Mouse (Mus musculus): ENCODE results near the gene Exoc6. TPM values are rescaled to one million over a fixed set of nuclear protein-coding genes. Genes with fewer than 3 reads are reported as not detected.
A peak's percentile ranks its signal among the peaks of the same experiment; 100 is the strongest.
"Not testable (repeated sequence)": the region's sequence is repeated elsewhere in the genome, so short reads cannot be mapped to it uniquely, and the experiment has no call there.

The Exoc6 gene
- total and polyA plus RNA-seq, 3 experiments: 13.8 to 34.2 (median 29.8) TPM

GRCm38 (mm10) chr19:37551040-37551566 is 885 bp downstream of the Exoc6 start:
- intact Hi-C loops (cut with DNase I): no loop called here
- peaks cover 6% of the 10 kb centered on the region for H3K36me3 ChIP-seq (ENCODE audit: control insufficient read depth, insufficient read depth, low read length)
- H3K4me3 ChIP-seq: peak overlapping the region; percentile 76
- H3K27me3 ChIP-seq (ENCODE audit: control insufficient read depth, insufficient read depth, low read length): no peaks in the 10 kb centered on the region
- WGBS: 15% methylated on average over 8 of the region's 8 CpGs
- H3K9ac ChIP-seq (ENCODE audit: low read depth, low read length): peak overlapping the region; percentile 83
- no peak for DNase-seq
- peak overlapping the region; percentile 99 for H3K27ac ChIP-seq
- TF ChIP-seq POLR2A (IDR thresholded peaks at IDR 0.05; ENCODE audit: insufficient read depth, low read depth, low read length) (no peak), EP300 (IDR thresholded peaks at IDR 0.05; ENCODE audit: insufficient read depth, low read depth, low read length) (no peak), CTCF (IDR thresholded peaks at IDR 0.05) (no peak)
- H3K4me1 ChIP-seq (ENCODE audit: control insufficient read depth, insufficient read depth, low read length): peaks cover 3% of the 10 kb centered on the region
- no peaks in the 10 kb centered on the region; the same call in 1 of the 2 replicates for H3K79me2 ChIP-seq (replicated peaks; ENCODE audit: control insufficient read depth, insufficient read depth, low read length)

DNA sequence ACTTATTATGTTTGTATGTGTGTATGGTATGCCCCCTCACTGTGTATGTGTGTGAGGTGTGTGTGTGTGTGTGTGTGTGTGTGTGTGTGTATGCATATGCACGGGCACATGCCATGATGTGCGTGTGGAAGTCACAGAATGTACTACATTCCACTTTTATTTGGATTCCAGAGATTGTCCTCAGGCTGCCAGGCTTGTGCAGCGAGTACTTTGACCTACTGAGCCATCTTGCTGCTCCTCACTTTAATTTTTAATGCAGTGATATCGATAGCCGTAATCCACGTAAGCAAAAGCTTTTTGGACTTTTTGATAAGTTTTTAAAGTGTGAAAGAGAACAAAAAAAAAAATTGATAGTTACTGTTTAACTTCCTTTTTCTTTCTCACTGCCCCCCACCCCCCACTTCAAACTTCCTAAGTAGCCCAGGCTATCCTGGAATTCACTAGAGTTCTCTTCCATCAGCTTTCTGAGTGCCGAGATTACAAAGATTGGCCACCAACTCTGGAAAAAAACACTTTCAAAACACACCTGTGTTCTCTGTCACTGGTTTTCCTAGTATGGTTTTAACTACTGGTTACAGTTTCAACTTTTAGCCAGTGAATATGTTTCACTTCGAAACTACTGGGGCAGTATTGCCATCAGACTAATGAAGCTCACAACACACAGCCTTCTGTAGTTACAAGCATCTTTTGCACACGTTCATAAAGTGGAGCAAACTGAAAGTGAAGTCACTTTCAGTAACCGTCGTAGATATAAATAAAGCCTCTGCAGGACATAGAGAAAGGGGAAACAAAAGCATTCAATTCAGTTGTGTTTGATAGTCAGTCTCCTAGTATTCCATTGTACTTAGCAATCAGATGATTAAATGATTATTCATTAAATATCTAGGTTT is 3.4 kb downstream of the Exoc6 start:
- TF ChIP-seq EP300 (IDR thresholded peaks at IDR 0.05; ENCODE audit: insufficient read depth, low read depth, low read length) (no peak), CTCF (IDR thresholded peaks at IDR 0.05) (no peak), POLR2A (IDR thresholded peaks at IDR 0.05; ENCODE audit: insufficient read depth, low read depth, low read length) (no peak)
- no peak overlapping the region for H3K4me3 ChIP-seq

DNA sequence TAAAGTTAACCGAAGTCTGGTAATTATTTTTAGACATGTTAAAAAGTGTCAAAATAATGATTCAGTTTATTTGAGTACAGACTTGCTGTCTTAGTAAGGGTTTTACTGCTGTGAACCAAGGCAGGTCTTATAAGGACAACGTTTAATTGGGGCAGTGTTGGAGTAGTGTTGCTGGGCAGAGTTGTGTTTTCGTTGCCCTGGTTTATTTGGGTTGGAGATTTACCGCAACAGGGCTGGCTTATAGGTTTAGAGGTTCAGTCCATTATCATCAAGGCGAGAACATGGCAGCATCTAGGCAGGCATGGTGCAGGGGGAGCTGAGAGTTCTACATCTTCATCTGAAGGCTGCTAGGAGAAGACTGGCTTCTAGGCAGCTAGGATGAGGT is 4.0 kb downstream of the Exoc6 start:
- WGBS: 78% methylated on average over 5 of the region's 5 CpGs
- H3K4me1 ChIP-seq (ENCODE audit: control insufficient read depth, insufficient read depth, low read length); H3K27me3 ChIP-seq (ENCODE audit: control insufficient read depth, insufficient read depth, low read length); H3K4me3 ChIP-seq; DNase-seq; intact Hi-C loops (cut with DNase I); H3K9ac ChIP-seq (ENCODE audit: low read depth, low read length); H3K79me2 ChIP-seq (replicated peaks; ENCODE audit: control insufficient read depth, insufficient read depth, low read length): not testable (repeated sequence)
- H3K27ac ChIP-seq: peak overlapping the region; percentile 24
- H3K36me3 ChIP-seq (ENCODE audit: control insufficient read depth, insufficient read depth, low read length): peaks cover 10% of the 10 kb centered on the region

More for the DNA sequence above, 3.4 kb downstream of the Exoc6 start:
- no peak for DNase-seq
- Histone ChIP-seq H3K4me1 (ENCODE audit: control insufficient read depth, insufficient read depth, low read length) (peaks cover 3% of the 10 kb centered on the region), H3K27ac (peak overlapping the region; percentile 24), H3K9ac (ENCODE audit: low read depth, low read length) (no peak overlapping the region), H3K36me3 (ENCODE audit: control insufficient read depth, insufficient read depth, low read length) (peaks cover 6% of the 10 kb centered on the region), H3K79me2 (replicated peaks; ENCODE audit: control insufficient read depth, insufficient read depth, low read length) (peaks cover 3% of the 10 kb centered on the region), H3K27me3 (ENCODE audit: control insufficient read depth, insufficient read depth, low read length) (no peaks in the 10 kb centered on the region)
- WGBS: 71% methylated on average over 11 of the region's 11 CpGs
- intact Hi-C loops (cut with DNase I): no loop called here

GRCm38 (mm10) chr19:37555863-37556566 is 5.8 kb downstream of the Exoc6 start:
- H3K36me3 ChIP-seq (ENCODE audit: control insufficient read depth, insufficient read depth, low read length): peaks cover 12% of the 10 kb centered on the region
- no peak for TF ChIP-seq EP300 (IDR thresholded peaks at IDR 0.05; ENCODE audit: insufficient read depth, low read depth, low read length)
- no peak for TF ChIP-seq CTCF (IDR thresholded peaks at IDR 0.05)
- TF ChIP-seq POLR2A (IDR thresholded peaks at IDR 0.05; ENCODE audit: insufficient read depth, low read depth, low read length): no peak
- H3K79me2 ChIP-seq (replicated peaks; ENCODE audit: control insufficient read depth, insufficient read depth, low read length): peaks cover 5% of the 10 kb centered on the region
- H3K4me3 ChIP-seq: no peak overlapping the region
- intact Hi-C loops (cut with DNase I): no loop called here
- H3K27ac ChIP-seq: no peak overlapping the region
- WGBS: 80% methylated on average over 6 of the region's 6 CpGs
- H3K9ac ChIP-seq (ENCODE audit: low read depth, low read length): no peak overlapping the region
- no peak for DNase-seq
- no peaks in the 10 kb centered on the region for H3K27me3 ChIP-seq (ENCODE audit: control insufficient read depth, insufficient read depth, low read length)
- peaks cover 15% of the 10 kb centered on the region for H3K4me1 ChIP-seq (ENCODE audit: control insufficient read depth, insufficient read depth, low read length)

DNA sequence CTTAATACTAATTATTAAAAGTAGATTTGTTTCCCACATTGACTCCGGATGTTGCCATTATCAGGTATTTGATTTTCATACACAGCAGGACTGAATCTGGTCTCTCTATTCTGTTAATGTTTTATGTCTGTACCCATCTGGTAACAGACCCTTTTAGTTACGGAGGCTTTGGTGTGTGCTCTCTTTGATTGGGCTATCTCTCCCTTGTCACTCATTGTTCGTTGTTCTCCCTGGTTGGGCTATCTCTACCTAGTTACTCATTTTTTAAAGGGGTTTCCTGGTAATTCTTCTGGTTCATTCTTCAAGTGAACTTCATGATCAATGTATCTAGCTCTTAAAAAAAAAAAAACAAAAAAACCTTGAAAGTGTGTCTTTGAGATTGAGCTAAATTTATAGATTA is 7.7 kb downstream of the Exoc6 start:
- WGBS: 87% methylated on average over 3 of the region's 3 CpGs
- no peak for DNase-seq
- no peaks in the 10 kb centered on the region for H3K27me3 ChIP-seq (ENCODE audit: control insufficient read depth, insufficient read depth, low read length)
- intact Hi-C loops (cut with DNase I): no loop called here
- no peak for TF ChIP-seq POLR2A (IDR thresholded peaks at IDR 0.05; ENCODE audit: insufficient read depth, low read depth, low read length)
- TF ChIP-seq EP300 (IDR thresholded peaks at IDR 0.05; ENCODE audit: insufficient read depth, low read depth, low read length): no peak
- no peak for TF ChIP-seq CTCF (IDR thresholded peaks at IDR 0.05)
- peaks cover 5% of the 10 kb centered on the region for H3K79me2 ChIP-seq (replicated peaks; ENCODE audit: control insufficient read depth, insufficient read depth, low read length)
- H3K36me3 ChIP-seq (ENCODE audit: control insufficient read depth, insufficient read depth, low read length): peaks cover 16% of the 10 kb centered on the region
- H3K9ac ChIP-seq (ENCODE audit: low read depth, low read length): no peak overlapping the region
- peaks cover 22% of the 10 kb centered on the region for H3K4me1 ChIP-seq (ENCODE audit: control insufficient read depth, insufficient read depth, low read length)
- H3K4me3 ChIP-seq: no peak overlapping the region
- H3K27ac ChIP-seq: no peak overlapping the region
